Mouse (Mus musculus): ENCODE data around the gene Rdh19. TPM values are rescaled to one million over a fixed set of nuclear protein-coding genes. Genes with fewer than 3 reads are reported as not detected.

The Rdh19 gene
- total and polyA plus RNA-seq, 3 experiments = not detected

DNA sequence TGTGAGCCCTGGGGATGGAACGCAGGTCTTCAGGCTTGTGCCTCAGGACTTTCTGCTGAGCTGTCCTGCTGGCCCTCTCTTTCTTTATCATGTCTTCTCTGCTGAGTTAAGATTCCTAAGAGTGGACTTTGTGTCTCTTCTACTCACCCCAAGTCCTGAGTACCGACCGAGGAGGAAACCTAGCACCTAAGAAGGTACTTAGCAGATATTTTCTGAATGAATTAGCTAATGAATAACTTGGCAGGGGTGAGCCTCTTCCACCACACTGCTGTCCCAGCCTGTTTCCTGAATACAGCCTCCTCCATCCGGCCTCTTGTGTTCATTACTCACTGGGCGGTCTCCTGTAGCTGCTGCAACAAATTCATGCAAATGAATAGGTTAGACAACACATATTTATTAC is 50.1 kb downstream of the Rdh19 start:
- dilution Hi-C loops (cut with MboI; ENCODE audit: extremely low pct_ligation_motif_present, extremely low pct_unique_long_range_greater_than_20kb, low sequenced_read_pairs) (no loop called here), in situ Hi-C loops (cut with MboI; ENCODE audit: low pct_ligation_motif_present, low pct_unique_long_range_greater_than_20kb, low sequenced_read_pairs) (loop anchor here (5.0 kb wide), 1 partner anchor 57 kb away; no protein-coding TSS in a partner anchor)
- no peak for DNase-seq (ENCODE audit: extremely low read depth)
- H3K36me3 ChIP-seq (replicated peaks in 1 of 2; ENCODE audit: control insufficient read depth in 1 of 2, insufficient read depth in 1 of 2, low read length in 1 of 2) = no peaks in the 10 kb centered on the region
- no peak overlapping the region for H3K9ac ChIP-seq (ENCODE audit: insufficient read depth, low read depth)
- H3K4me2 ChIP-seq (ENCODE audit: insufficient read depth, low read depth, poor library complexity, severe bottlenecking) = no peak overlapping the region
- no peaks in the 10 kb centered on the region for H3K9me3 ChIP-seq (replicated peaks; ENCODE audit: low read length)
- no peaks in the 10 kb centered on the region for H3K79me2 ChIP-seq (replicated peaks; ENCODE audit: control insufficient read depth, extremely low read depth, insufficient read depth, poor library complexity, severe bottlenecking)
- no peaks in the 10 kb centered on the region for H3K4me1 ChIP-seq (ENCODE audit: control insufficient read depth in 1 of 2, insufficient read depth in 2 of 2)
- peaks cover 70% of the 10 kb centered on the region for H3K27me3 ChIP-seq (replicated peaks)
- TF ChIP-seq MAX (IDR thresholded peaks at IDR 0.05; ENCODE audit: low read length) = no peak
- TF ChIP-seq MAFK (IDR thresholded peaks at IDR 0.05; ENCODE audit: insufficient replicate concordance, low read length) = no peak
- no peak for TF ChIP-seq CHD1 (IDR thresholded peaks at IDR 0.05; ENCODE audit: low read depth, low read length)
- no peak for TF ChIP-seq IRF4 (IDR thresholded peaks at IDR 0.05; ENCODE audit: low read depth, low read length)
- TF ChIP-seq GABPA (IDR thresholded peaks at IDR 0.05; ENCODE audit: insufficient replicate concordance, low read depth, low read length) = no peak
- TF ChIP-seq CTCF (conservative IDR thresholded peaks at IDR 0.05 in 1 of 2, IDR thresholded peaks at IDR 0.05 in 1 of 2; ENCODE audit: low read depth in 2 of 2, low read length in 2 of 2) = no peak
- no peak overlapping the region for H3K4me3 ChIP-seq (replicated peaks in 1 of 3; ENCODE audit: low read depth in 2 of 3, low read length in 2 of 3, poor library complexity in 1 of 3)
- no peak overlapping the region for H3K27ac ChIP-seq (ENCODE audit: insufficient read depth, low read depth)

DNA sequence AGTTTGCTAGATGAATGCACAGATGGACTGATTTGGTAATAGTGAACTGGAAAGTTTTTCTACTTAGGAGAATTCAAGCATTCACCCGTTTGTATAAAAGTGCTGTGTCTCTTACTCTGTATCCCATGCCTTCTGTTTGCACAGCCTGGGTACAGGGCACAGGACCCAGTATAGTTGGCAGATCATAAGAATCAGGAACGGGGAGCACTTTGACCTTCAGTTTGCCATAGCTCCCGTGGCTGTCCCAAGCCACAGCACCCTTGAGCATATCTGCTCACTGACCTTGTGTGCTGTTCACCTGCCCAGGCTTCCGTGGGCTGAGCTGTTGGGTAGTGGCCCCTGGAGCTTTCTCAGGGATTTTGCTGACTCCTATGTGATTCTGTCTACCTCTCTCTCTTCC is 52.0 kb downstream of the Rdh19 start:
- no peaks in the 10 kb centered on the region for H3K4me1 ChIP-seq (ENCODE audit: control insufficient read depth in 1 of 2, insufficient read depth in 2 of 2)
- H3K36me3 ChIP-seq (replicated peaks in 1 of 2; ENCODE audit: control insufficient read depth in 1 of 2, insufficient read depth in 1 of 2, low read length in 1 of 2) = no peaks in the 10 kb centered on the region
- no peak overlapping the region for H3K4me2 ChIP-seq (ENCODE audit: insufficient read depth, low read depth, poor library complexity, severe bottlenecking)
- dilution Hi-C loops (cut with MboI; ENCODE audit: extremely low pct_ligation_motif_present, extremely low pct_unique_long_range_greater_than_20kb, low sequenced_read_pairs) = no loop called here
- no peak for TF ChIP-seq ZNF384 (IDR thresholded peaks at IDR 0.05; ENCODE audit: low read depth, low read length)
- TF ChIP-seq SIN3A (IDR thresholded peaks at IDR 0.05; ENCODE audit: low read length) = no peak
- TF ChIP-seq E2F4 (IDR thresholded peaks at IDR 0.05; ENCODE audit: insufficient replicate concordance, low read depth, low read length) = no peak
- no peak for TF ChIP-seq ZMIZ1 (IDR thresholded peaks at IDR 0.05; ENCODE audit: low read depth, low read length)
- TF ChIP-seq PAX5 (IDR thresholded peaks at IDR 0.05; ENCODE audit: low read length) = no peak
- TF ChIP-seq UBTF (IDR thresholded peaks at IDR 0.05; ENCODE audit: low read depth, low read length) = no peak
- no peak for TF ChIP-seq JUN (IDR thresholded peaks at IDR 0.05; ENCODE audit: insufficient read depth, low read depth, low read length)
- no peak for DNase-seq (ENCODE audit: extremely low read depth)
- no peak overlapping the region for H3K27ac ChIP-seq (ENCODE audit: insufficient read depth, low read depth)
- H3K9me3 ChIP-seq (replicated peaks; ENCODE audit: low read length) = no peaks in the 10 kb centered on the region
- peaks cover 54% of the 10 kb centered on the region for H3K27me3 ChIP-seq (replicated peaks)
- in situ Hi-C loops (cut with MboI; ENCODE audit: low pct_ligation_motif_present, low pct_unique_long_range_greater_than_20kb, low sequenced_read_pairs) = no loop called here
- no peak overlapping the region for H3K4me3 ChIP-seq (replicated peaks in 1 of 3; ENCODE audit: low read depth in 2 of 3, low read length in 2 of 3, poor library complexity in 1 of 3)
- H3K79me2 ChIP-seq (replicated peaks; ENCODE audit: control insufficient read depth, extremely low read depth, insufficient read depth, poor library complexity, severe bottlenecking) = no peaks in the 10 kb centered on the region
- H3K9ac ChIP-seq (ENCODE audit: insufficient read depth, low read depth) = no peak overlapping the region

DNA sequence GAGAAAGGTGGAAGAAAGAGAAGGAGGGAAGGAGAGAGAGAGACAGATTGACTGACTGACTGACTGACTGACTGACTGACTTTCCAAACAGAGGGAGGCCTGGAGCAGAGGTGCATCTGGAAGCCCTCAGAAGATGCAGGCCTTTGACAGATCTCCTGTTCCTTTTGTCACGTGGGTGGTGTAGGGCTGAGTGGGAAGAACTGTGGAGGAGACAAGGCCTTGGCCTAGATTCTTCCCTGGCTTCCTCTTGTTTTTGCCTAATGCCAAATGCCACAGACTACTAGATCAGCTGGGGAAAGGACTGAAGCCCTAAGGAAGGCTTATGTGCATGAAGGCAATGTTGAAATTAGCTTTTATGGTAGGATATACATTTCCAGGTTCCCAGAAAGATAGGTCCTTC is 53.4 kb downstream of the Rdh19 start:
- Histone ChIP-seq H3K79me2 (replicated peaks; ENCODE audit: control insufficient read depth, extremely low read depth, insufficient read depth, poor library complexity, severe bottlenecking) (no peaks in the 10 kb centered on the region), H3K9me3 (replicated peaks; ENCODE audit: low read length) (no peaks in the 10 kb centered on the region), H3K9ac (ENCODE audit: insufficient read depth, low read depth) (no peak overlapping the region), H3K27ac (ENCODE audit: insufficient read depth, low read depth) (no peak overlapping the region), H3K4me2 (ENCODE audit: insufficient read depth, low read depth, poor library complexity, severe bottlenecking) (no peak overlapping the region), H3K27me3 (replicated peaks) (peaks cover 40% of the 10 kb centered on the region), H3K36me3 (replicated peaks in 1 of 2; ENCODE audit: control insufficient read depth in 1 of 2, insufficient read depth in 1 of 2, low read length in 1 of 2) (no peaks in the 10 kb centered on the region), H3K4me3 (replicated peaks in 1 of 3; ENCODE audit: low read depth in 2 of 3, low read length in 2 of 3, poor library complexity in 1 of 3) (no peak overlapping the region), H3K4me1 (ENCODE audit: control insufficient read depth in 1 of 2, insufficient read depth in 2 of 2) (no peaks in the 10 kb centered on the region)
- TF ChIP-seq JUN (IDR thresholded peaks at IDR 0.05; ENCODE audit: insufficient read depth, low read depth, low read length) (no peak), JUND (conservative IDR thresholded peaks at IDR 0.05; ENCODE audit: low read depth, low read length) (no peak), SMC3 (IDR thresholded peaks at IDR 0.05; ENCODE audit: low read depth, low read length) (no peak), PAX5 (IDR thresholded peaks at IDR 0.05; ENCODE audit: low read length) (no peak), TCF12 (IDR thresholded peaks at IDR 0.05; ENCODE audit: low read depth, low read length) (no peak), MAFK (IDR thresholded peaks at IDR 0.05; ENCODE audit: insufficient replicate concordance, low read length) (no peak), ZMIZ1 (IDR thresholded peaks at IDR 0.05; ENCODE audit: low read depth, low read length) (no peak), ZC3H11A (IDR thresholded peaks at IDR 0.05; ENCODE audit: low read depth, low read length) (no peak), TBP (conservative IDR thresholded peaks at IDR 0.05; ENCODE audit: low read depth, low read length) (no peak), MAZ (IDR thresholded peaks at IDR 0.05; ENCODE audit: low read depth, low read length) (no peak)
- dilution Hi-C loops (cut with MboI; ENCODE audit: extremely low pct_ligation_motif_present, extremely low pct_unique_long_range_greater_than_20kb, low sequenced_read_pairs) (no loop called here), in situ Hi-C loops (cut with MboI; ENCODE audit: low pct_ligation_motif_present, low pct_unique_long_range_greater_than_20kb, low sequenced_read_pairs) (no loop called here)
- no peak for DNase-seq (ENCODE audit: extremely low read depth)

Measured in CH12.LX (cell line).